Mouse (Mus musculus) urinary bladder, postnatal 4 days (tissue): ENCODE measurements around the gene Gm49711.

Experiments
- DNase-seq, 2 experiments: peaks; one replicate each; pipeline ENCODE4 v3.0.0; 2021 to 2022; ENCODE audit warnings: low spot score in 2 of 2

Gm49711 gene

GRCm38 (mm10) chr16:92057852-92058643 lies at the start of gene Gm49711, which contains the start of the genes Mrps6 and Slc5a3:
Gm49711 (plus strand) TSS chr16:92058316.
Mrps6 (plus strand) TSS chr16:92058270.
Slc5a3 (plus strand) TSS chr16:92058322.
- peak; percentile 85 to 87 for DNase-seq

GRCm38 (mm10) chr16:92009586-92009985 lies 48.5 kb upstream of the Gm49711 start:
- DNase-seq: no peak

- DNase-seq: no peak
These were observed 41.3 kb upstream of the Gm49711 start for GRCm38 (mm10) chr16:92016792-92017191.

- no peak for DNase-seq
These were observed 38.7 kb upstream of the Gm49711 start for GRCm38 (mm10) chr16:92019141-92020118.

GRCm38 (mm10) chr16:92021656-92022400 lies 36.3 kb upstream of the Gm49711 start:
- DNase-seq: no peak

GRCm38 (mm10) chr16:92022494-92023283 lies 35.4 kb upstream of the Gm49711 start:
- no peak for DNase-seq

GRCm38 (mm10) chr16:92033286-92033685 lies 24.8 kb upstream of the Gm49711 start:
- DNase-seq: no peak

GRCm38 (mm10) chr16:92034676-92035075 lies 23.4 kb upstream of the Gm49711 start:
- DNase-seq: no peak

- DNase-seq: no peak
These were observed 21.4 kb upstream of the Gm49711 start for GRCm38 (mm10) chr16:92036701-92037100.

- no peak for DNase-seq
These were observed 20.1 kb upstream of the Gm49711 start for GRCm38 (mm10) chr16:92037891-92038607.

- DNase-seq: peak in 1 of 2 experiments; percentile 22
These were observed 18.7 kb upstream of the Gm49711 start for GRCm38 (mm10) chr16:92039421-92039820.

GRCm38 (mm10) chr16:92039966-92040365 lies 18.1 kb upstream of the Gm49711 start:
- no peak for DNase-seq

- DNase-seq: no peak
These were observed 6.3 kb upstream of the Gm49711 start for GRCm38 (mm10) chr16:92051777-92052310.

- DNase-seq: no peak
These were observed 5.5 kb upstream of the Gm49711 start for GRCm38 (mm10) chr16:92052569-92052968.

- DNase-seq: no peak
These were observed 1.4 kb upstream of the Gm49711 start for GRCm38 (mm10) chr16:92056711-92057110.

GRCm38 (mm10) chr16:92057456-92057851 lies 662 bp upstream of the Gm49711 start:
- no peak for DNase-seq

- no peak for DNase-seq
These were observed 816 bp downstream of the Gm49711 start for GRCm38 (mm10) chr16:92058644-92059620.

GRCm38 (mm10) chr16:92060213-92060612 lies 2.1 kb downstream of the Gm49711 start:
- no peak for DNase-seq

- DNase-seq: no peak
These were observed 3.5 kb downstream of the Gm49711 start for GRCm38 (mm10) chr16:92061586-92061985.
